Mouse (Mus musculus) cerebellum, adult 8-10 months (tissue): ENCODE data around the gene Ckap2l.

Experiments
- DNase-seq: peaks from one replicate; pipeline ENCODE4 v3.0.0; 2022

Ckap2l gene

GRCm38 (mm10) chr2:129296671-129297588 is at the start of gene Ckap2l:
Ckap2l (minus strand) TSS chr2:129297212.
- peak; percentile 98 for DNase-seq

- DNase-seq: no peak
These were observed 41.2 kb upstream of the Ckap2l start for GRCm38 (mm10) chr2:129338138-129338621.

- DNase-seq: no peak
These were observed 36.5 kb upstream of the Ckap2l start for GRCm38 (mm10) chr2:129333471-129333870.

GRCm38 (mm10) chr2:129330540-129330939 is 33.5 kb upstream of the Ckap2l start:
- no peak for DNase-seq

- DNase-seq: no peak
These were observed 33.0 kb upstream of the Ckap2l start for GRCm38 (mm10) chr2:129330024-129330423.

GRCm38 (mm10) chr2:129328238-129328637 is 31.2 kb upstream of the Ckap2l start:
- DNase-seq: no peak

GRCm38 (mm10) chr2:129324216-129324615 is 27.2 kb upstream of the Ckap2l start:
- no peak for DNase-seq

- no peak for DNase-seq
These were observed 25.2 kb upstream of the Ckap2l start for GRCm38 (mm10) chr2:129322117-129322635.

GRCm38 (mm10) chr2:129320033-129320605 is 23.1 kb upstream of the Ckap2l start:
- DNase-seq: no peak

- DNase-seq: no peak
These were observed 18.8 kb upstream of the Ckap2l start for GRCm38 (mm10) chr2:129315831-129316230.

GRCm38 (mm10) chr2:129314880-129315279 is 17.9 kb upstream of the Ckap2l start:
- DNase-seq: no peak

- DNase-seq: no peak
These were observed 16.9 kb upstream of the Ckap2l start for GRCm38 (mm10) chr2:129313934-129314333.

GRCm38 (mm10) chr2:129309836-129310235 is 12.8 kb upstream of the Ckap2l start, which contains the start of gene Il1a:
Il1a (minus strand) TSS chr2:129309972.
- no peak for DNase-seq

GRCm38 (mm10) chr2:129306020-129306419 is 9.0 kb upstream of the Ckap2l start:
- DNase-seq: no peak

GRCm38 (mm10) chr2:129297589-129297982 is 574 bp upstream of the Ckap2l start:
- DNase-seq: no peak

GRCm38 (mm10) chr2:129296086-129296485 is 926 bp downstream of the Ckap2l start:
- no peak for DNase-seq

- DNase-seq: no peak
These were observed 1.9 kb downstream of the Ckap2l start for GRCm38 (mm10) chr2:129295075-129295474.

GRCm38 (mm10) chr2:129273823-129274222 is 23.2 kb downstream of the Ckap2l start:
- DNase-seq: no peak

- DNase-seq: no peak
These were observed 26.4 kb downstream of the Ckap2l start for GRCm38 (mm10) chr2:129270621-129271020.

GRCm38 (mm10) chr2:129269986-129270385 is 27.0 kb downstream of the Ckap2l start:
- DNase-seq: no peak

- DNase-seq: no peak
These were observed 27.8 kb downstream of the Ckap2l start for GRCm38 (mm10) chr2:129269161-129269643.

GRCm38 (mm10) chr2:129267738-129268137 is 29.3 kb downstream of the Ckap2l start:
- DNase-seq: no peak

GRCm38 (mm10) chr2:129265316-129265715 is 31.7 kb downstream of the Ckap2l start:
- no peak for DNase-seq

GRCm38 (mm10) chr2:129263073-129263472 is 33.9 kb downstream of the Ckap2l start:
- no peak for DNase-seq
